Mouse (Mus musculus): ENCODE results near the gene G0s2. TPM values are rescaled to one million over a fixed set of nuclear protein-coding genes. Genes with fewer than 3 reads are reported as not detected.

G0s2 gene
- polyA plus RNA-seq, 1 experiment from 2014 or later = 8.9 TPM

DNA sequence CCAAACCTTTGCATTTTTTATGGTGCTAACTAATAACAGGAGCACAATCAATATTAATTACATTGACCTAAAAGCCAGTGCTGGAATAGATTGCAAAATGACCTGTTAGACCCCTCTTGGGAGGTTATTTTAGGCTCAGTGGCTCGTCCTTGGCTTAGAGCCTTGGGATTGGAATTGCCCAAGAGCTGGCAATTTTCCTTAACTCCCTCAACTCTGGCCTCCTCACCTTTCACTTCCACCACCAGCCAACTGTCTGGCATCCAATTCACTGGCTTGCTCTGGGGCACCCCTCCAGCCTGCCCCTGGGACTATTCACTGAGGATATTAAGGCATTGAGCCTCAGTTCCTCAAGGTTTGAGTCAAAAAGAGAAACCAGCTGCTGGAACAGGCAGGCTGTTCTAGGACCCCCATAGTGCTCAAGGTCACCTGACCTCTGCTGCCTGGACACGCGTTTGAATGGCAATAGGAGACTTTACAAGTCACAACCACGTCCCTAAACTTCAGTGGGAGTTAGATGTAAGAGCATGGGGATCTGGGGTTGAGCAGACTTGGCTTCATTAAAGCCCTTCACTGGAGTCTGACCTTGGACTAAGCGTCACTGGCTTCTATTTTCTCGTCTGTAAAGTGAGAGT lies 5.5 kb upstream of the G0s2 start:
- no peaks in the 10 kb centered on the region for H3K27me3 ChIP-seq (replicated peaks; ENCODE audit: control insufficient read depth, insufficient read depth, low read length)
- no peak overlapping the region for H3K4me3 ChIP-seq (ENCODE audit: low read length)
- WGBS = 43% methylated on average over 6 of the region's 6 CpGs
- no peaks in the 10 kb centered on the region; the same call in 1 of the 2 replicates for H3K4me1 ChIP-seq (ENCODE audit: control insufficient read depth, insufficient read depth, low read depth, low read length)
- H3K36me3 ChIP-seq (ENCODE audit: control insufficient read depth, insufficient read depth, low read length) = no peaks in the 10 kb centered on the region
- no peak overlapping the region for H3K27ac ChIP-seq (ENCODE audit: low read depth, low read length)
- no peak for ATAC-seq
- no peaks in the 10 kb centered on the region for H3K9me3 ChIP-seq (ENCODE audit: control insufficient read depth, low read length)
- no peak overlapping the region for H3K9ac ChIP-seq (ENCODE audit: low read depth, low read length)
- no peak overlapping the region for H3K4me2 ChIP-seq (ENCODE audit: low read length)

DNA sequence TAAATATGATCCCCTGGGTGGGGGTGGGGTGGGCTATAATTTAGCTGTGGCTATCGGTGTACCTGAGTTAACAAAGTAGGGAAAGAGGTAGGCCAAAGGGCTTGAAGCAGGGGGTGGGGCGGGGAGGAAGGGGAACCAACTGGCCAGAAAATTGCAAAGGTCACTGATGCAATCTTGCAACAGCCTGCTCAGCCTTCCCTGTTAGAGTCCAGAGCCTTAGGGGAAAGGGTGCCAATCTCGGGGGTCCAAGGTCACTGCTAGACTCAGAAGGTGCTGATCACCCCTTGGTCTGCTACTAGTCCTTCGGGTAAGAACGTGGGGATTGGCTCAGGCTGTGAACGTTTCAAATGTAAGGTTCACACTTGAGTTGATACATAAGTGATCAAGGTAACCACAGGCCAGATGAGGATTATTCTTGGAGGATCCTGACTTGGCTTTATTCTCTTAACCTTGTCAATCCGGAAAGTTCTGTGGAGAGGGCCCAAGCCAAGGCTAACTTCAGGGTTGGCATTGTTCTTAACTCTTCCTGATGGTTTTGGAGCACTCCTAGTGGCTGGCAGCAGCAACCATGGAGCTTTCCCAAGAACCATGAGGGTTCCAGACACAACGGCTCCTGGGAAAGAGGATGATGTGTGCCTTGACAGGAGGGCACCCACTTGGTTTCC lies 1.5 kb upstream of the G0s2 start:
- no peak overlapping the region for H3K4me2 ChIP-seq (ENCODE audit: low read length)
- H3K9me3 ChIP-seq (ENCODE audit: control insufficient read depth, low read length) = no peaks in the 10 kb centered on the region
- no peak overlapping the region for H3K9ac ChIP-seq (ENCODE audit: low read depth, low read length)
- 84% methylated on average over 8 of the region's 8 CpGs for WGBS
- no peak for ATAC-seq
- H3K4me3 ChIP-seq (ENCODE audit: low read length) = no peak overlapping the region
- H3K4me1 ChIP-seq (ENCODE audit: control insufficient read depth, insufficient read depth, low read depth, low read length) = peaks cover 9% of the 10 kb centered on the region
- H3K27ac ChIP-seq (ENCODE audit: low read depth, low read length) = no peak overlapping the region
- H3K27me3 ChIP-seq (replicated peaks; ENCODE audit: control insufficient read depth, insufficient read depth, low read length) = no peaks in the 10 kb centered on the region; the same call in 1 of the 2 replicates
- no peaks in the 10 kb centered on the region for H3K36me3 ChIP-seq (ENCODE audit: control insufficient read depth, insufficient read depth, low read length)

DNA sequence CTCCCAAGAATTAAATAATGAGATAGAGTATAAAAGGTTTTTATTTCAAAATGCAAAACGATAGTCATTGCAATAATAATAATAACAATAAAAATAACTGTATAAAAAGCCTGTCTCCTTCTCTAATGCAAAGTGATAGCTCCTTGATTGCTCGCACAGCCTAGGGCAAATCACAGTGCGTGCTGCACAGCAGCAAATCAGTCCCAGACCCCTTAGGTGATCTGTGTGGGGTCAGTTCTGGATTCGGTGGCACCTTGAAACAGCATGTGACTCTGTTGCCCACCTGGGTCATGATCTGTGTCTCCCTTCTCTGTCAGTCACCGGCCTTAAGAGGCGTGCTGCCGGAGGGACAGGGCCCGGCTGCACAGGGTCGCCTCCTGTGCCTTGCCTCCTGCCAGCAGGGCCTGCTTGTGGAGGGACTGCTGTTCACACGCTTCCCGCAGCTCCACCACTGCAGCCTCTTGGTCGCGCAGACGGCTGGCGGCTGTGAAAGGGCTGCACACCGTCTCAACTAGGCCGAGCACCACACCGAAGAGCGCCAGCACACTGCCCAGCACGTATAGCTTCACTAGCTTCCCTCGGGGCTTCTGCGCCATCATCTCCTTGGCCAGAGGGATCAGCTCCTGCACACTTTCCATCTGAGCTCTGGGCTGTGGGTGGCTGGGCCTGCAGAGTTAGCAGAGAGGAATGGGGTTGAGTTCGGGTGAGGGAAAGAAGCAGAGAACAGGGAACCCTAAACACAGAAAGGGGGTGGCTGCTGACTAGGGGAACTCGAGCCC lies 691 bp downstream of the G0s2 start:
- Histone ChIP-seq H3K9ac (ENCODE audit: low read depth, low read length) (peak overlapping the region; percentile 64), H3K4me1 (ENCODE audit: control insufficient read depth, insufficient read depth, low read depth, low read length) (peaks cover 9% of the 10 kb centered on the region), H3K9me3 (ENCODE audit: control insufficient read depth, low read length) (no peaks in the 10 kb centered on the region), H3K4me2 (ENCODE audit: low read length) (peak overlapping the region; percentile 57), H3K4me3 (ENCODE audit: low read length) (peak overlapping the region; percentile 38), H3K27ac (ENCODE audit: low read depth, low read length) (peak overlapping the region; percentile 68), H3K36me3 (ENCODE audit: control insufficient read depth, insufficient read depth, low read length) (no peaks in the 10 kb centered on the region), H3K27me3 (replicated peaks; ENCODE audit: control insufficient read depth, insufficient read depth, low read length) (no peaks in the 10 kb centered on the region; the same call in 1 of the 2 replicates)
- WGBS = 12% methylated on average over 24 of the region's 24 CpGs
- peak; percentile 75 for ATAC-seq

- ATAC-seq = no peak
- Histone ChIP-seq H3K27me3 (replicated peaks; ENCODE audit: control insufficient read depth, insufficient read depth, low read length) (no peaks in the 10 kb centered on the region; the same call in 1 of the 2 replicates), H3K27ac (ENCODE audit: low read depth, low read length) (no peak overlapping the region), H3K4me2 (ENCODE audit: low read length) (no peak overlapping the region), H3K4me3 (ENCODE audit: low read length) (no peak overlapping the region), H3K4me1 (ENCODE audit: control insufficient read depth, insufficient read depth, low read depth, low read length) (peaks cover 9% of the 10 kb centered on the region), H3K9ac (ENCODE audit: low read depth, low read length) (no peak overlapping the region), H3K9me3 (ENCODE audit: control insufficient read depth, low read length) (no peaks in the 10 kb centered on the region), H3K36me3 (ENCODE audit: control insufficient read depth, insufficient read depth, low read length) (no peaks in the 10 kb centered on the region)
- WGBS = 59% methylated on average over 6 of the region's 6 CpGs
These were observed 1.9 kb downstream of the G0s2 start for GRCm38 (mm10) chr1:193270965-193271763.

DNA sequence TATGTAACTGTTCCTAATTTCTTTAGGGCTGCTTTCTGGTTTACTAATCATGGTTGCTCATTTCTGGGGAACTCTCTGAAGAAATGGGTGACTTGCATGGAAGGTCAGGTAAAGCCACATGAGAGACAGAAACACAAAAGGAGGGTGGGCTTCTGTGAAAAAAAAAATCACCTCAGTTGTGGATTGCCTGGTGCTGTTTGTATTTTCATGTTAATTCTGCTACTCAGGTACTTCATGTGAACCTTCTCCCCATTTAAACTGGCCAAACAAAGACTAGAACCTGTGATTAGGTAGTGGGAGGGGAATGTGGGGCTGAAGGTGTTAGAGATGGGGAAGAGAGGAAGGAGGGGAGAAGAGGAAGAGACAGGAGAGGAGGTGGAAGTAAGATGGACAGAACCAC lies 7.3 kb downstream of the G0s2 start:
- no peaks in the 10 kb centered on the region for H3K9me3 ChIP-seq (ENCODE audit: control insufficient read depth, low read length)
- no peak for ATAC-seq

DNA sequence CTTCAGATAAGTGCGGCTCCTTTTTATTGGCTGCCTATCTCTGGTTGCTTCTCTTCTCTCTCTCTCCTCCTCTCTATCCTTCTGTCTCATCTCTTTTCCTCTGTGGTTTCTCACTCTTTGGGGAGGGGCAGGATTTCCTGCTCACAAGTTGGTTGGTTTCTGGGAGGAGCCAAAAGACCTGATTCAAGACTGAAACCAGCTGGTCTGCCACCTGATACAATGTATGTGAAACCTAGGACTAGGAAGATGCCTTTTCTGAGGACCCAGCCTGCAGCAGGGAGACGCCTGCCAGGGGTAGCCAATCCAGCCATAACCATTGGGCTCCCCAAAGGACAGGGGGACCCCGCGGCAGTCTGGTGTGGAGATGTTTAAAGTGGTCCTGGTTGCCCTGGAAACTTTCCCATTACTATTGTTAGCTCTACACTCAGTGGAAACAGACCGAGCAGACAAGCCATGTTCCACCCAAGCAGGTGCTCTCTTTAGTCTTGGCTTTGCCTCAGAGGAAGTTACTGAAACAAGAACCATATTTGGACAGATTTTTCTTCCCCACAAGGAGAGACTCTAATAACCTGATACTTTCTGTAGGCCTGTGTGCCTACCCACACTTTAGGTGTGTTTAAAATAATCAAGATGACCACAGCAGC lies 8.9 kb downstream of the G0s2 start, which contains the start of gene Hsd11b1:
Hsd11b1 (minus strand) TSS at position 121 of the 644 bp plus-strand sequence.
- ATAC-seq = no peak
- 66% methylated on average over 5 of the region's 5 CpGs for WGBS
- H3K4me3 ChIP-seq (ENCODE audit: low read length) = no peak within 1 kb of the TSS
- no peak within 1 kb of the TSS for H3K4me2 ChIP-seq (ENCODE audit: low read length)
- no peaks in the 10 kb centered on the region for H3K9me3 ChIP-seq (ENCODE audit: control insufficient read depth, low read length)
- no peaks in the 10 kb centered on the region for H3K36me3 ChIP-seq (ENCODE audit: control insufficient read depth, insufficient read depth, low read length)
- no peak within 1 kb of the TSS for H3K9ac ChIP-seq (ENCODE audit: low read depth, low read length)
- H3K27ac ChIP-seq (ENCODE audit: low read depth, low read length) = no peak within 1 kb of the TSS
- H3K4me1 ChIP-seq (ENCODE audit: control insufficient read depth, insufficient read depth, low read depth, low read length) = no peaks in the 10 kb centered on the region
- H3K27me3 ChIP-seq (replicated peaks; ENCODE audit: control insufficient read depth, insufficient read depth, low read length) = no peaks in the 10 kb centered on the region

More for the DNA sequence above, 7.3 kb downstream of the G0s2 start:
- H3K27me3 ChIP-seq (replicated peaks; ENCODE audit: control insufficient read depth, insufficient read depth, low read length) = no peaks in the 10 kb centered on the region
- no peak overlapping the region for H3K4me3 ChIP-seq (ENCODE audit: low read length)
- no peak overlapping the region for H3K27ac ChIP-seq (ENCODE audit: low read depth, low read length)
- H3K4me1 ChIP-seq (ENCODE audit: control insufficient read depth, insufficient read depth, low read depth, low read length) = no peaks in the 10 kb centered on the region
- H3K36me3 ChIP-seq (ENCODE audit: control insufficient read depth, insufficient read depth, low read length) = no peaks in the 10 kb centered on the region
- no peak overlapping the region for H3K9ac ChIP-seq (ENCODE audit: low read depth, low read length)
- H3K4me2 ChIP-seq (ENCODE audit: low read length) = no peak overlapping the region

DNA sequence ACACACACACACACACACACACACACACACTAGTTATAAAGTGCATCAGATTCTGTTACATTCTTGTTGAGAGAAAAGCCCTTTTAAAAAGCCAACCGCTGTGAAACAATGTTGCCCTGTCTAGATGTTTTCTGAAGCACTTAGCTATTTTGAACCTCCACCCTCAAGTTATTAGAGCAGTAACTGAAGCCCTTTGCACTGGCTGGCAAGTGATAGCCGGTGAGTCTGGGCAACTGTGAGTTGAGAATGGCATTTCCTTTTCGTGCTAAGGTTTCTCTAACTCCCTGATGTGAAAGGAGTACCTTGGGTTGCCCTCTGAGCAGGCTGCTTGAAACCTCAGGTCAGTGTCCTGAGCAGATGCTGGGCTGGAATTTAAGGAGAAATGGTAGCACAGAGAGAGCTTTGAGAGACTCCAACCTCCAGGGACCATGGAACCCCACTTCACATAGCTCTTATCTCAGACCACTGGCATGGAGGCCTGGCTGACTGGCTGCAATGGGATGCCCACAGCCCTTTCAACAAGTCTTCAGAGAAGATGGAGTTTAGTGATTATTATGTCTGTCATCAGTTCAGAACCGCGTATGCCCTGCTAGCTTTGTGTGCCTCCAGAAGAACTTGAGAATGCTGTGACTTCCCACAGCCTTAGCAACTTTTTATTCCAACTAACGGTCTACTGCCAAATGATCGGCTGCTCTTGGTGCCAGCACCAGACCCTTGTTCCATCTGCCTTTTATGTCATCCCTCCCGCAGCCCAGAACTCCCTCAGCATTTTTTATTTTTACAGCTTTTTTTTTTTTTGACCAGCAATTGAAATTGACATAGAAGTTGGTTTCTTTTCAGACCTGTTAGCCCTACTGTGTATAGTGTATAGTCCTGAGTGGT lies 9.8 kb downstream of the G0s2 start:
- no peaks in the 10 kb centered on the region for H3K36me3 ChIP-seq (ENCODE audit: control insufficient read depth, insufficient read depth, low read length)
- H3K9ac ChIP-seq (ENCODE audit: low read depth, low read length) = no peak overlapping the region
- H3K4me1 ChIP-seq (ENCODE audit: control insufficient read depth, insufficient read depth, low read depth, low read length) = no peaks in the 10 kb centered on the region
- no peak overlapping the region for H3K27ac ChIP-seq (ENCODE audit: low read depth, low read length)
- H3K27me3 ChIP-seq (replicated peaks; ENCODE audit: control insufficient read depth, insufficient read depth, low read length) = no peaks in the 10 kb centered on the region
- ATAC-seq = no peak
- WGBS = 71% methylated on average over 8 of the region's 8 CpGs
- no peak overlapping the region for H3K4me3 ChIP-seq (ENCODE audit: low read length)
- no peaks in the 10 kb centered on the region for H3K9me3 ChIP-seq (ENCODE audit: control insufficient read depth, low read length)
- H3K4me2 ChIP-seq (ENCODE audit: low read length) = no peak overlapping the region
